Mouse (Mus musculus): ENCODE data around the gene Nudt16l1.

Nudt16l1 gene

GRCm38 (mm10) chr16:4957446-4957845 is 18.9 kb downstream of the Nudt16l1 start:
- DNase-seq (ENCODE audit: low spot score): no peak

GRCm38 (mm10) chr16:4960260-4960659 is 21.7 kb downstream of the Nudt16l1 start:
- no peak for DNase-seq (ENCODE audit: low spot score)

DNA sequence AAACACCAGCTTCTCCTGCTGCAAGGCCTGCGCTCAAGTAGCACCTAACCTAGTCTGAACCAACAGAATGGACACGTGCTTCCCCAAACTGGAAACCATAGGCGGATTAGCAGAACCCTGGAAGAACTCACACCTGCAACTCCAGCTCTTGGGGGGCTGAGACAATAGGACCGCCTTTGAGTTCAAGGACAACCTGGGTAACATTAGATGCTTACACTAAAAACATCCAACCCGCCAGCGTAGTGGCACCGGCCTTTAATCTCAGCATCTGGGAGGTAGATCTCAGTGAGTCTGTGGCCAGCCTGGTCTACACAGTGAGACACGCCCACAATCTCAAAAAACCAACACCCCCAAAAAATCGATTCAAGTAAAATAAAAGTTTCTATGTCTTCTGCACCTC is 24.8 kb downstream of the Nudt16l1 start:
- no peak for DNase-seq (ENCODE audit: low spot score)

GRCm38 (mm10) chr16:4963797-4964709 is 25.5 kb downstream of the Nudt16l1 start, which contains the start of gene Anks3:
TSS of gene Anks3 (minus strand) at chr16:4964205.
- peak; percentile 96 for DNase-seq (ENCODE audit: low spot score)

DNA sequence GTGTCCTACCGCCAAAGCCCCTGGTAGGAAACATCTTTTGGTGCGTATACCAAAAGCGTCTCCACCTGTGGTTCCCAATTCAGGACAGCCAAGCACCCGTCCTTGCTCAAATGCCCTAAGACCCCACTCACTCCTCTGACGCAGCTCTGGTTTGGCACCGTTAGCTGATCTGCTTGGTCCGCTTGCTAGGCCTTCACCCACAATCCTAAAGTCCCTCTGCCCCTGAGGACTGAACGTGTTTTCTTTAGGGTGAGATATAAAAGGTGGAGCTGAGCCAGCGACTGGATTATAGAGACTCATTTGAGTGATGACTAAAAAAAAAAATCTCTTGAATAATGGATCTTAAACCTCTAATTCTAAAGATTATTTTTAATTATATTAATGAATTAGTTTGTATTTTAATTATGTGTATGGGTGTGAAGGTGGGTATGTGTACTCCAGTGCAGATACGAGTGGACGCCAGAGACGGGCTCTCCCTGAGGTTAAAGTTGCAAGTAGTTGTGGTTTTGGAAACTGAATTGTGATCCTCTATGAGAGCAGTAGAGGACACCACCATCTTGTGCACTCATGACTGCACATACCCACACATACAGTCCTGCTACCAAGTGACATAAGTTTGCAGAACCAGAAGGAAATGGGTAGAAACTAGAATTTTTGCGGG is 26.3 kb downstream of the Nudt16l1 start:
- no peak for DNase-seq (ENCODE audit: low spot score)

GRCm38 (mm10) chr16:4965392-4966129 is 27.0 kb downstream of the Nudt16l1 start:
- no peak for DNase-seq (ENCODE audit: low spot score)

GRCm38 (mm10) chr16:4968426-4968825 is 29.9 kb downstream of the Nudt16l1 start:
- no peak for DNase-seq (ENCODE audit: low spot score)

DNA sequence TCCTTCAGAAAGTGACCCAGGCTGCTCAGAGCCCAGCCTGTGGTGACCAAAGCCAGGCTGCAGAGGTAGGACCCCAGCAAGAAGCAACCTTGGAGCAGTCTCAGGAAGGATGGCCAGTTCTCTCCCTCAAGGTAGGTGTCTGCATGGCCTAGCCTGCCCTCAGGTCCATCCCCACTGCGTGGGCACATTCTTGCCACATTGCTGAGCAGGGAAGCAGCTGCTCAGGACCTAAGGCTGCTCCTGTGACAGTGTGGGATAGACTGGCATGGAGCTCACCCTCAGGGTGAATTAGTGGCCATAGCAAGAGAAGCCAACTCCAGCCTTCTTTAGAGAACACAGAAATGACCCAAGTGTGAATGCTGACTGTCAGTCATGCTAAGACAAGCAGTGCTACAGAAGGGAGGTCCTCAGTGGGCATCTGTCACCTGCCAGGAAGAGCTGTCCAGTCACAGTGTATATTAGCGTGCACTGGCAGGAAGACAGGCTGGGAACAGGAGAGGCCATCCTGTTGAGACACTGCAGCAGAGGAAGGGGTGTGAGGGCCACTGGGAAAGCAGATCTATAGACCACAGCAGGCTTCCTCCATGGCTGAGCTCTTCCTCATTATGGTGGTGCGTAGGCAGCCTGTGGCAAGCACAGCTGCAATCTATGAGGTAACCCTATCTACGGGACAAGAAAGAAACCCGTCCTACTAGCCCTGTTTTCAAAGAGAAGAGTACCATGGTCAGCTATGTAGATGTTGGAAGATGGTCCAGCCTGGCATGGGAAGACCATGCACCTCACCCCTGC is 30.7 kb downstream of the Nudt16l1 start:
- DNase-seq (ENCODE audit: low spot score): no peak

- no peak for DNase-seq (ENCODE audit: low spot score)
These were observed 33.1 kb downstream of the Nudt16l1 start for GRCm38 (mm10) chr16:4971626-4972025.

GRCm38 (mm10) chr16:4974521-4974920 is 36.0 kb downstream of the Nudt16l1 start:
- DNase-seq (ENCODE audit: low spot score): no peak

- DNase-seq (ENCODE audit: low spot score): no peak
These were observed 37.6 kb downstream of the Nudt16l1 start for GRCm38 (mm10) chr16:4976180-4976579.

DNA sequence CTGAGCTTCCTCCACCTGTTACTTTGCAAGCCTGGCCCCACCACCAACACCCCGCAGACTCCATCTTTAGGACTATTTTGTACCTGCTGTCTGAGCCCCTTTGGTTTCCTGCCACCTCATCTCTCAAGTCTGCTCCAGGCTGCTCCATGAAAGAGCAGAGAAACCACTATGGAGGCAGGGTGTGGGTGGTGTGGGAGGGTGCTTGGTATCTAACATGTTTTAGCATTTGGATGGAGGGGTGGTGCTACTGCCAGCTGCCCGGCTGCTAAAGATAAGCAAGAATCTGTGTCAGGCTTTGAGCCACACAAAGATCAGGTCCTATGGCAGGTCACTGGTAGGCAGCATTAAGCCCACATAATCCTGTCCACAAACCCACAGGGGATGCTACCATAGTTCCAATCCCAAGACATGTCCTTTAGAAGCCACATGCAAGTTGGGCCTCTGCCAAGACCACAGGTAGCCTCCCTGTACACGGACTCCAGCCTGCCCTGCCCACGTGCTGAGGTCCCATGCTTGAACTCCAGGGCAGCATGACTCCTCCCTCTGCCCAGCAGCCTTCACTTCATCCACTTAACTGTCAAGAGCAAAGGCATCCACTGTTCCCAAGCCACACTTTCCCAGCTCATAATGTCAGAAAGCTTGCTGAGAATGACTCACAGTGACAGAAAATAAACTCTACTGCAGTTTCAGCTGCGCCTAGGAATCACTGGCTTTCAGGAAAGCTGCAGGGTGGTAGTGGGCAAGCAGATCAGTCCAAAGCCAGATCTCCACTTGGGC is 39.9 kb downstream of the Nudt16l1 start:
- no peak for DNase-seq (ENCODE audit: low spot score)

GRCm38 (mm10) chr16:4979755-4980380 is 41.3 kb downstream of the Nudt16l1 start:
- no peak for DNase-seq (ENCODE audit: low spot score)

GRCm38 (mm10) chr16:4984717-4985116 is 46.2 kb downstream of the Nudt16l1 start:
- no peak for DNase-seq (ENCODE audit: low spot score)

Data from testis, postnatal 14 days (tissue).